Mouse (Mus musculus) frontal cortex, adult 2 months (tissue): Measurements from ENCODE around the gene Mlph. TPM values are rescaled to one million over a fixed set of nuclear protein-coding genes. Genes with fewer than 3 reads are reported as not detected.

Experiments used
- polyA plus RNA-seq: library from polyadenylated mRNA; depleted of rRNA; stranded (reverse); fragments of >200 nt; gene quantifications from 2 replicates; pipeline ENCODE4 v1.2.3, GENCODE M21; 2012; rRNA removed

The Mlph gene
- polyA plus RNA-seq, 1 experiment: 1.2 TPM

Other genes starting within 250 kb of the Mlph start
- 1.5 and 2.2 TPM in 2 replicates for gene Col6a3, start 71.1 kb upstream of the Mlph start, polyA plus RNA-seq
- not detected in 2 replicates for gene Prlh, start 38.0 kb downstream of the Mlph start, polyA plus RNA-seq
- 0.06 and 0.21 TPM in 2 replicates for gene Rab17, start 54.6 kb downstream of the Mlph start, polyA plus RNA-seq
- gene Lrrfip1, start 83.7 kb downstream of the Mlph start, polyA plus RNA-seq: 76.0 and 85.8 TPM in 2 replicates
- gene Rbm44, start 230.0 kb downstream of the Mlph start, polyA plus RNA-seq: 0.02 and 0.04 TPM in 2 replicates